Mouse (Mus musculus) liver, postnatal 0 days (tissue): ENCODE data around the gene Utrn.

Experiments
- CTCF ChIP-seq: sonication (generic); IDR thresholded peaks from 2 replicates; pipeline ENCODE4 v1.5.1; 2016; ENCODE audit warnings: antibody characterized with exemption, low read depth
- EP300 ChIP-seq: IDR thresholded peaks from 2 replicates; pipeline ENCODE4 v1.6.1; 2016; ENCODE audit warnings: antibody characterized with exemption, low read depth, mild to moderate bottlenecking

GRCm38 (mm10) chr10:12879313-12879695, 10.1 kb upstream of the Utrn start:
- TF ChIP-seq CTCF (no peak), EP300 (no peak)
